Mouse (Mus musculus): ENCODE results near the gene Gnai2.

GRCm38 (mm10) chr9:107631311-107631826 is 3.8 kb downstream of the Gnai2 start:
- no peak for TF ChIP-seq POLR2A (IDR thresholded peaks at IDR 0.05; ENCODE audit: insufficient read length, low read depth)
- no peak for TF ChIP-seq REST (IDR thresholded peaks at IDR 0.05; ENCODE audit: insufficient read depth, insufficient read length)
- TF ChIP-seq USF1 (IDR thresholded peaks at IDR 0.05; ENCODE audit: low read depth) = no peak
- no peak for TF ChIP-seq E2F4 (IDR thresholded peaks at IDR 0.05; ENCODE audit: insufficient read depth)
- TF ChIP-seq MAX (IDR thresholded peaks at IDR 0.05; ENCODE audit: low read depth) = no peak
- TF ChIP-seq POLR2AphosphoS2 (IDR thresholded peaks at IDR 0.05; ENCODE audit: insufficient read length, low read depth) = no peak
- no peak for TF ChIP-seq CEBPB (IDR thresholded peaks at IDR 0.05; ENCODE audit: insufficient read depth, poor library complexity, severe bottlenecking)
- TF ChIP-seq TCF12 (IDR thresholded peaks at IDR 0.05; ENCODE audit: insufficient read depth, poor library complexity, severe bottlenecking) = no peak
- TF ChIP-seq MYOD1 (IDR thresholded peaks at IDR 0.05; ENCODE audit: control insufficient read depth in 1 of 3, insufficient read length in 2 of 3, low read depth in 2 of 3) = no peak
- TF ChIP-seq TCF3 (IDR thresholded peaks at IDR 0.05; ENCODE audit: insufficient read length, low read depth) = no peak

Data from myocyte (in vitro differentiated cells).